Mouse (Mus musculus): ENCODE measurements at regions not wholly inside any gene's neighbourhood (a gene's known extent, or its start where the extent isn't known, plus 50 kb on each side); places are given as distances from the start of the nearest gene placed in this dataset.
A peak's percentile ranks its signal among the peaks of the same experiment; 100 is the strongest.

GRCm38 (mm10) chr10:120616406-120617015, 140.2 kb upstream of the Hmga2 start:
- DNase-seq (ENCODE audit: low spot score in 2 of 2): no peak

GRCm38 (mm10) chr10:120612351-120612750, 136.1 kb upstream of the Hmga2 start:
- no peak for DNase-seq (ENCODE audit: low spot score in 2 of 2)

GRCm38 (mm10) chr10:120610076-120610475, 133.8 kb upstream of the Hmga2 start:
- DNase-seq (ENCODE audit: low spot score in 2 of 2): no peak

GRCm38 (mm10) chr10:120604506-120604905, 128.2 kb upstream of the Hmga2 start:
- no peak for DNase-seq (ENCODE audit: low spot score in 2 of 2)

- DNase-seq (ENCODE audit: low spot score in 2 of 2): no peak
Measured at GRCm38 (mm10) chr10:120603167-120603566, 126.9 kb upstream of the Hmga2 start.

DNA sequence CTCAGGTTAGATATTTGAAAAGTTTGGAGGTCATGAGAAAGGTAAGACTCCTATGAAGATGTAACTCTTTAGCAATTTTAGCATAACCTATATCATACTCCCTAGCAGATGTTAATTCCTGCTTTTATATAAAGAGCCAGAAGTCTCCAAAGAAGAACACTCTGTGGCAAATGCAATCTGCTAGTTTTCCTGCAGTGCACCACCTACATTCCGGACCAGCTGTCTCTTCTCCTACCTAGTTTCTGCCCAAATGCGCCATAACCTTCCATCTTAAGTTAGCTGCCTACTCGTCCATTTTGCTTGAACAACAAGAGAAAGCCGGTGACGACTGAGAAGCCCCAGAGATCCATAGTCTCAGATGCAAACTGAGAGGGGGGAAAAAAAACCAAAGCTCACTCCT, 124.5 kb upstream of the Hmga2 start:
- no peak for DNase-seq (ENCODE audit: low spot score in 2 of 2)

GRCm38 (mm10) chr10:120599551-120599950, 123.3 kb upstream of the Hmga2 start:
- DNase-seq (ENCODE audit: low spot score in 2 of 2): no peak

DNA sequence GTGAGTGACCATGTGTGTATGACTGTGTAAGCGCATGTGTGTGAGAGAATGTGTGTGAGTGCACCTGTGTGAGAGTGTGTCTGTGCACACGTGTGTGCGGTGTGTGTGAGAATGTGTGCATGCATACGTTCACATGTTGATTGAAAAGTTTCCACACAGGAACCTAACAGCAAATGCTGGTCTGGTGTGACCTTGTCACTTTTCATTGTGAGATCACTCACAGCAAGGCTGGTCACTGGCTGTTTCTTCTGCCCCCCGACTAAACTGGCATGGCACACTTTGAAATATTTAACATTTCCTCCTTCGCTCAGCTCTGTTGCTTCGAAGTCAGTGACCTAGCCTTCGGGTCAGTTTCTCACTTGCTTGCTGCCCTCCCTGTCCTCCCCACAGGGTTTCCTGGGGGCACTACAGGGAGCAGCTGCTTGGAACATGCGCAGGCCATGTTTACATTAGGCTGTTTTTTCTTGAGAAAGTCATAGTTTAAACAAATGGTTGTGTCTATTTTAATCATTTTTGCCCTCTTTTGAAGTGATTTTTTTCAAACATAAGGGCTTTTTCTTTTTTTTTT, 121.1 kb upstream of the Hmga2 start:
- DNase-seq (ENCODE audit: low spot score in 2 of 2): no peak

DNA sequence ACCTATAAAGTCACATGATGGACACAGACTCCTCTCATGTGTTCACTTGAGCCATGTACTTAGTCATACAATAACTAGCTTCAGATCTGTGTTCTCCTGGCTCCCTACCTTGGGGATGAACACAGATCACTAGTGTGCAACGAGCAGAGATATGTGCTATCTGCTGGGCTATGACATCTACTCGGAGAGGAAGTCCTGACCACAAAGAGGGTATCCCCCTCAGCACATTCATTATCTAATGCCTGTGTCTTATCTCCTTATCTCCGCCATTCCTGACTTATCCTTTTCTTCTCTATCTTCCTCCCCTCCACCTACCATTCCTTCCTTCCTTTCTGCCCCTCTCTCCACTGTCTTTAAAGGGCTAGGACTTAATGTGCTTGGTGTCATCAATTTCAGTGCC, 118.9 kb upstream of the Hmga2 start:
- DNase-seq (ENCODE audit: low spot score in 2 of 2): no peak

DNA sequence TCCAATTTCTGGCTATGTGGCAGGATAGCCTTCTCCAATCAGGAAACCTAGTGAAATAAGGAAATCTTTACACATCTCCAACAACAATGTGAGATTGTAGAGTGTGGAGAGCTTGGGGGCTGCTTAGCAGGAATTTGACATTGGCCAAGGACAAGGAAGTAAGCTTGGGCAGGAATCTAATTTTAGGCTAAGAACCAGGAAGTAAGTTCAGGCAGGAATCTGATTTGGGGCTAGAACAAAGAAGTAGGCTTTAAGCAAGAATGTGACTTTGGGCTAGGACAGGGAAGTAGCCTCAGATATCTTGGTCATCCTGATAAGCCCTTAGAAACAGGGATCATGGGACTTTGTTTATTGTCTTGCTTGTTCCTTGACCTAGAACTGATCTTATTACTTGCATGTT, 117.6 kb upstream of the Hmga2 start:
- DNase-seq (ENCODE audit: low spot score in 2 of 2): no peak

- DNase-seq (ENCODE audit: low spot score in 2 of 2): no peak
Measured at GRCm38 (mm10) chr10:120589659-120590058, 113.4 kb upstream of the Hmga2 start.

DNA sequence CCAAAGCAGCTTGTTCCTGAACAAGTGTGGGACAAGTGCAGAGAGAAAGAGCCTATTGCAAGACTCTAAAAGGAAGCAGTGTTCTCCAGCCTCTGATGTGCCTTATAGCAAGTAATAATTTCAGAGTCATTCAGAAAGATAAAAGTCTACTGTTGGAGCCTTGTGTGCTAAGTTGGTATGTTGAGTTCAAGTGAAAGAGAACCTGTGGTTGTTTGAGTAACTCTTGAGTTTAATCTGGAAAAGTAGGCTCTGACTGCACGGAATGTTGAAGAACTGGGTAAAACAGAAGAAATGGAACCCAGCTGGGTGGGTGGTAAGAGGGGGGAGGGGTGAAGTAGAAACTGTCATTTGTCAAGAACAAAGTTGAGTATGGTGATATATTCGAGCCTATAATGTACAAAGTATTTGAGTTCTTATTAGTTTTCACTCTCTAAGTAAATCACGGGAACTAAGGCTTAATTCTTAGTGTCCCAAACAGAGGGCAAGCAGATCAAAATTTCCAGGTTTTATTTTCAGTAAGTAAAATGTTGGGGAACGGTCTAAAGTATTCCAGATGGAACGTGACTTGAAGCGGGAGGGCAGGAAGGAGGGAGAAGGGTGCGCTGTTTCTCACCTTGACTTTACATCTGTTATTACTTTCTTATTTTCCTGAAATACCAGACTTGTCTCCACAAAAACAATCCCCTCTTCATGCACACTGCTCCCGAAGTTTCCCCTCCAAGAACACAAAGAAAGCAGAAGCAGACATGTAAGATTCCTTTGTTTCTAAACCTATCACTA, 111.8 kb upstream of the Hmga2 start:
- no peak for DNase-seq (ENCODE audit: low spot score in 2 of 2)

GRCm38 (mm10) chr10:120587179-120587578, 110.9 kb upstream of the Hmga2 start:
- DNase-seq (ENCODE audit: low spot score in 2 of 2): peak in 1 of 2 experiments; percentile 15

DNA sequence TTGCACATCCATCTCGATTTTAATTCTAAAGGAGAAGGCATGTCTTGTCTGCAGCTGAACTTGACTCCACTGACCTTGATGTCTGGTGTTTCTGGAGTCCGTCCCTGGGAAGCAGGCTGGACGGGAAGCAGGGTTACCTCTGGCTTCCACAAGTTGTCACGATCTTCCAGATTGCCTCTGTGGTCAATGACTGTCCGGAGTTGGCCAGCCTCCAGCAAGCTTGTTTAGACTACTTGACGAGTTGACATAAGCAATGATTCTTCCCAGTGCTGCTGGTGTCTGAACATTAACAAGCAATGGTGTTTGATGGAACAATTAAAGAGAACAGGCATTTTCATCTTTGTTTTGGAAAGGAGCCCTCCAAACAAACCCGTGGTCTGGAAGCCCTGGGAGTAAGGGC, 106.2 kb upstream of the Hmga2 start:
- no peak for DNase-seq (ENCODE audit: low spot score in 2 of 2)

DNA sequence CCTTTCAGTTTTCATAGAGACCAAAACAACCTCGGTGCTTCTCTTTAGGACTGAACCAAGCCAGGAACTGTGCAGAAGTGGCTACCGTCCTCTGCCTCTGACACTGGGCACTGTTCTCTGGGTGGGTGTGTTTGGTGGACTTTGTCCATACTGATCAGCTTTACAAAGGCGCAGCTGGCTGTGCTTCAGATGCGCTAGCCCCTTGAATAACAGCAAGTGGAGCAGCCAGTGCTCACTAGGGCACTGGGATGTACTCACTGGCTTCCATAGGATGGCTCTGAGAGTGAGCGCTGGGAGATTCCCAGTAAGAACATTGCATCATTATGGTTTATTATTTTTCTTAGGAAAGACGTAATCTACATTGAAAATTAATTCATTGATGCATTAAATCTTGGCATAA, 105.3 kb upstream of the Hmga2 start:
- no peak for DNase-seq (ENCODE audit: low spot score in 2 of 2)

GRCm38 (mm10) chr10:120576886-120577285, 100.6 kb upstream of the Hmga2 start:
- DNase-seq (ENCODE audit: low spot score in 2 of 2): no peak

- no peak for DNase-seq (ENCODE audit: low spot score in 2 of 2)
Measured at GRCm38 (mm10) chr10:120576148-120576547, 99.9 kb upstream of the Hmga2 start.

- no peak for DNase-seq (ENCODE audit: low spot score in 2 of 2)
Measured at GRCm38 (mm10) chr10:120571340-120571739, 95.1 kb upstream of the Hmga2 start.

- DNase-seq (ENCODE audit: low spot score in 2 of 2): no peak
Measured at GRCm38 (mm10) chr10:120565992-120566391, 89.7 kb upstream of the Hmga2 start.

- DNase-seq (ENCODE audit: low spot score in 2 of 2): no peak
Measured at GRCm38 (mm10) chr10:120564859-120565258, 88.6 kb upstream of the Hmga2 start.

DNA sequence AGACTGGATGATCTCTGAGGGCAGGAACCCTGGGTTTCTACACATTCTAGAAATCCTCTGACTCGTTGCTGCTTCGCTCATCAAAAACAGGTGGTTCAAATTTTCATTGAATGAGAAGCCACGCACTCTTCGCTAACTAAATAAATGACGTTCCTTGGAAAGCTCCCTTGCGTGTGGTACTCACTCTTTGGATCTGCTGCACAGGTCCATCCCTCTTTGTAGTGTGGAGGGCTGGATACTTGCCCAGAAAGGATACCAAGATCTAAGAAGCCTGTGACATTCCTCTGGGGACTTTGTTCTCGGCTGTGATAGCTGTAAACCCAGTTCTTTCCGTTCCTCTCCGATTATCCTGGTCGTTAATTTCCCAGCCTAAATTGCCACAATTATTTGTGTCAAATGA, 87.7 kb upstream of the Hmga2 start:
- no peak for DNase-seq (ENCODE audit: low spot score in 2 of 2)

GRCm38 (mm10) chr10:120561821-120562220, 85.6 kb upstream of the Hmga2 start:
- DNase-seq (ENCODE audit: low spot score in 2 of 2): no peak

GRCm38 (mm10) chr10:120557850-120558447, 81.7 kb upstream of the Hmga2 start:
- DNase-seq (ENCODE audit: low spot score in 2 of 2): peak in 1 of 2 experiments; percentile 5
